Mouse (Mus musculus) lung, postnatal 0 days (tissue): ENCODE data around the gene Gcnt2.

Experiments
- CTCF ChIP-seq: IDR thresholded peaks from 2 replicates; pipeline ENCODE4 v1.5.1; 2016; ENCODE audit warnings: antibody characterized with exemption, mild to moderate bottlenecking
- EP300 ChIP-seq: IDR thresholded peaks from 2 replicates; pipeline ENCODE4 v1.6.1; 2016; ENCODE audit warnings: antibody characterized with exemption, mild to moderate bottlenecking, control low read depth

DNA sequence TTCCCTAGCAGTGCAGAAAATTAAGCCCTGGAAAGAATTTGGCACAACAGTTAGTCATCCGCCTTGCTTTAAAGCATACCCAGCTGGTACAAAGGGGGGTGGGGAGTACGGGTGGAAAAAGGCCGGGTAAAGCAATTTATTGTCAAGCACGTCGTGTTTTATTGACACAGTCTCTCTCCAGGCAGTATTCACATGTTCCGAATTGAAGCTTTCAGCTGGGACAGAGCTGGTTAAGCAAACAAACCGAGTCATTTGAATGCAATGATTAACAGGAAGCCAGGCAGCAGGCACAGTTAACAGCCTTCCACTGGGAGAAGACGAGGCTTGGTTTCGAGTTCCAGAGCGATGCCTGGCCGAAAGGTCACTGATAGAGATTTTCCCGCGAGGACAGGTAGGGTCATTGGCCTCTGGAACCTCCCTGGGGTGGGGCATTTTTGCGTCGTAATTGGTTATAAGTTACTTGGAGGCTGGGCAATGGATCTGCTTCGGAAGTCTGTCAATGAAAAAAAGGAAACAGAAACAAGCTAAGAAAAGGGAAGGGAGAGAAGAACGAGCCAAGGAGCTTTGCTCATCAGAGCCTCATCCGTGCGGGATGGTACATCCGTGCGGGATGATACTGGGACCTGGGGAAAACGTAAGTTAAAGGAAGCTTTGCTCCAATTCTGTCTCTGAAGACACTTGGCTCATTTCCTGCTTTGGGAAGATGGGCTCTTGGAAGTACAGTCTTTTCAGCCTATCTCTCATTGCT, at the start of gene Gcnt2:
- TF ChIP-seq CTCF: no peak
- peak; percentile 88 for TF ChIP-seq EP300
